Mouse (Mus musculus): ENCODE measurements around the gene Ifi27l2b. TPM values are rescaled to one million over a fixed set of nuclear protein-coding genes. Genes with fewer than 3 reads are reported as not detected.

Ifi27l2b gene
- polyA plus RNA-seq (2015; fragmentation: Illumina TruSeq; extraction: RNeasy Lipid Tissue Mini Kit (QIAGEN cat#74804); ENCODE audit: insufficient read depth, low read depth, low replicate concordance) = 0.79 TPM

DNA sequence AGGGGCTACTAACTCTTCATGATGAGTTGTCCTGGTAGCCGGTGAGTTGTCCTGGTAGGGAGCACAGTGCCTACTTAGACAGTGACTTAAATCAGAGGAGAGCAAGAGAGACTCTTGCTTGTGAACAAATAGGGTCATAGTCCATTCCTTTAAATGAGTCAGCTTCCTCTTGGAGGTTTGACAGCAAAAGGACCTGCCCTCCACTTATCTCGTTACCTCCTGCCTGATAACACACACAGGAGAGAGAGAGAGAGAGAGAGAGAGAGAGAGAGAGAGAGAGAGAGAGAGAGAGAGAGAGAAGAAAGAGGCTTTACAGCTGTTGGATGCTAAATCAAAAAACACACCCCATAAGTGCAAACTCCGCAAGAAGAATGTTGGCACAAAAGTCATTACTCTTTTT is at the start of gene Ifi27l2b:
TSS of gene Ifi27l2b (minus strand) at position 84 of the 400 bp plus-strand sequence.

DNA sequence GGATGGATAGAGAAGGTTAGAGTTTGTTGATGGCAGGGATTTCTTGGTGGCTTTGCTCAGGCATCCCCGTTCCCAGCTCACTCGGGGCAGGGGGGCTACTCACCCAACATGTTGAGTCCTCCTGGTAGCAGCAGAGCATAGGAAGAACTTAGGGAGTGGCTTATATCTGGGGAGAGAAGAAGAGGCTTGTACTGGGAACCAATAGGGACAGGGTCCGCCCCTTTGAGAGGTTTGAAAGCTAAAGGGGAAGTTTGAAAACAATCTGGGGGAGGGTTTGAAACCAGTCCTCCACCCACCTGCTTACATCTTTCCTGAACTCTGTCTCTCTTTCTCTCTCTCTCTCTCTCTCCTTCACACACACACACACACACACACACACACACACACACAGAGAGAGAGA is 13.5 kb downstream of the Ifi27l2b start, which contains the start of gene Ifi27l2a:
TSS of gene Ifi27l2a (minus strand) at position 157 of the 400 bp plus-strand sequence.

DNA sequence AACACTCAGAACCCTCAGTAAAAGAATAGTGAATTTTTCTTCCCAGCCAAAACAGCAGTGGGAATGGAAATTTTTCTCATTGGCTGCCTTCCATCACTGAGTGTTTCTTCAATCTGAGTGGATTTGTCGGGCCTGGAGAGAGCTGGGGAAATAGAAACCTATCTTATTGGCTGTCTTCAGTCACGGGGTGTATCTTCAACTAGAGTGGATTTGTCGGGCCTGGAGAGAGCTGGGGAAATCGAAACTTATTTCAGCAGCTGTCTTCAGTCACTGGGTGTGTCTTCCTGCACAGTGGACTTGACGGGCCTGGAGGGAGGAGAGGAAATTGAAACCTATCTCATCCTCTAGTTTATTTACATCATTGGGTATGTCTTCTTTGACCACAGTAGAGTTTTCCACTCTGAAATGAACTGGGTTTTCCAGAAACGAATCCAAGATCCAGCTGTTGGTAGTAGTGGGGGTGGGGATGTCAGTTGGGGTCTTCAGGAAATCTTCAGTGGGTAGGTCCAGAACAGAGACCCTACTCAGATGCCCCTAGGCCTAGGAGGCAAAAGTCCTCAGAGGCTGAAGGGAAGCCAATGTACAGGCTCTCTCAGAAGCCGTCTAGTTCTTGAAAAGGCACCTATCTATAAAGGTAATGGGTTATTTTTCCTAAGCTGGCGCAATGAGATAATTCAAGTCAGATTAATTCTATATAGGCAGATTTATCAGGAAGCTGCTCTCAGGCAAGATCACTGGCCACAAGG is 22.9 kb downstream of the Ifi27l2b start, which contains the start of gene Ifi27:
TSS of gene Ifi27 (plus strand) at position 226 of the 746 bp plus-strand sequence.

DNA sequence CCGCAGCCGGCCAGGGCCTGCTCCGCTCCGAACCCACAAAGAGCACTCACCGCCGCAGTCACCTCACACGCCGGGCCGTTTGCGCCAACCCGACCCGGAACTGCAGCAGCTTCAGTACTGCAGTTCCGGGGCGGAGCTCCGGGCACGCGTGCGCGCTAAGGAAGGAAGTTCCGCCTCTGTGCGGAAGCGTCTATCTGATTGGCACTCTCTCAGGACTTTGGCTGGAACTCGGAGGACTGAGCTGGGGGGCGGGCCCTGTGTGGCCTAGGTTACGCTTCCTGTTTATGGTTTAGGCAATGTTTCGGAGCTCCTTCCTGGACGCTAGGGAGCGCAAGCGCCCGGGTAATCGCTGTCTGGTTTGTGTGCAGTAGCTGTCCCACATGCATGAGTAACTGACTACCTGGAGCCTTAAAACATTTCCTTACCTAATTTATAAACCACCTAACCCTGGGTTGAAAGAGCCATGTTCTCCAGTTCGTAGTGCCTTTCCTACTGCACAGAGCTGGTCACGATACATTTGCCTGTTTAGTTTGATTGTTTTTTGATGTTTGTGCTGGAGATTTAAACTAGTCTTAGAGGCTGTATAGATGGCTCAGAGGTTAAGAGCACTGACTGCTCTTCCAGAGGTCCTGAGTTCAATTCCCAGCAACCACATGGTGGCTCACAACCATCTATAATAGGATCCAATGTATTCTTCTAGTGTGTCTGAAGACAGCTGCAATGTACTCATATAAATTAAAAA is 31.1 kb downstream of the Ifi27l2b start, which contains the start of gene Ddx24:
TSS of gene Ddx24 (minus strand) at position 102 of the 742 bp plus-strand sequence.

DNA sequence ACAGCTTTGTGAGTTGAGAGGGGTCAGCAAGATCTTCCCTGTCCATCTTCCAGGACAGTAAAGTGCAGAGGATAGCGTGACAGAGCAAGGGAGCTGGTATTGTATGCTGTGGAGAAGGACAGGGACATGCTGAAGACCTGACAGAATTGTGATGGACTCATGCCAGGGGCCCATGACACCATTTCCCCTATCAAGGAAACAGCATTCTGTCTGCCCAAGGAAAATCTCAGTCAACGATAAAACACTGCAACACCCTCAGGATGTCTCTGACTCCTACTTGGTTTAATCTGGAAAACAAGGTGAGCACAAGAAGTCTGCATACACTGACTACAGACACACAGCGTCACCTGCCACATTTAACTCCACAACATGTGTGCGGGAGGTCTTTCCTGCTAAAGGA is 49.3 kb downstream of the Ifi27l2b start, which contains the start of gene 9330161L09Rik:
TSS of gene 9330161L09Rik (minus strand) at position 101 of the 400 bp plus-strand sequence.

Other genes with a start within 250 kb of the Ifi27l2b start
- not detected for gene Prima1, start 215.1 kb downstream of the Ifi27l2b start, polyA plus RNA-seq (2015; fragmentation: Illumina TruSeq; extraction: RNeasy Lipid Tissue Mini Kit (QIAGEN cat#74804); ENCODE audit: insufficient read depth, low read depth, low replicate concordance)
- gene Fam181a, start 146.2 kb downstream of the Ifi27l2b start, polyA plus RNA-seq (2015; fragmentation: Illumina TruSeq; extraction: RNeasy Lipid Tissue Mini Kit (QIAGEN cat#74804); ENCODE audit: insufficient read depth, low read depth, low replicate concordance) = not detected
- gene Asb2, start 101.2 kb downstream of the Ifi27l2b start, polyA plus RNA-seq (2015; fragmentation: Illumina TruSeq; extraction: RNeasy Lipid Tissue Mini Kit (QIAGEN cat#74804); ENCODE audit: insufficient read depth, low read depth, low replicate concordance) = 0.70 TPM
- gene Otub2, start 68.5 kb downstream of the Ifi27l2b start, polyA plus RNA-seq (2015; fragmentation: Illumina TruSeq; extraction: RNeasy Lipid Tissue Mini Kit (QIAGEN cat#74804); ENCODE audit: insufficient read depth, low read depth, low replicate concordance) = 1.3 TPM
- not detected for gene 9330161L09Rik, start 49.4 kb downstream of the Ifi27l2b start, polyA plus RNA-seq (2015; fragmentation: Illumina TruSeq; extraction: RNeasy Lipid Tissue Mini Kit (QIAGEN cat#74804); ENCODE audit: insufficient read depth, low read depth, low replicate concordance)
- 10.5 TPM for gene Ddx24, start 31.4 kb downstream of the Ifi27l2b start, polyA plus RNA-seq (2015; fragmentation: Illumina TruSeq; extraction: RNeasy Lipid Tissue Mini Kit (QIAGEN cat#74804); ENCODE audit: insufficient read depth, low read depth, low replicate concordance)
- 155 TPM for gene Ifi27, start 23.0 kb downstream of the Ifi27l2b start, polyA plus RNA-seq (2015; fragmentation: Illumina TruSeq; extraction: RNeasy Lipid Tissue Mini Kit (QIAGEN cat#74804); ENCODE audit: insufficient read depth, low read depth, low replicate concordance)
- gene Ifi27l2a, start 13.5 kb downstream of the Ifi27l2b start, polyA plus RNA-seq (2015; fragmentation: Illumina TruSeq; extraction: RNeasy Lipid Tissue Mini Kit (QIAGEN cat#74804); ENCODE audit: insufficient read depth, low read depth, low replicate concordance) = 99.7 TPM
- gene Ppp4r4, start 75.1 kb upstream of the Ifi27l2b start, polyA plus RNA-seq (2015; fragmentation: Illumina TruSeq; extraction: RNeasy Lipid Tissue Mini Kit (QIAGEN cat#74804); ENCODE audit: insufficient read depth, low read depth, low replicate concordance) = 4.9 TPM
- gene Serpina10, start 174.2 kb upstream of the Ifi27l2b start, polyA plus RNA-seq (2015; fragmentation: Illumina TruSeq; extraction: RNeasy Lipid Tissue Mini Kit (QIAGEN cat#74804); ENCODE audit: insufficient read depth, low read depth, low replicate concordance) = 2.8 TPM
- gene Serpina6, start 200.0 kb upstream of the Ifi27l2b start, polyA plus RNA-seq (2015; fragmentation: Illumina TruSeq; extraction: RNeasy Lipid Tissue Mini Kit (QIAGEN cat#74804); ENCODE audit: insufficient read depth, low read depth, low replicate concordance) = not detected
- not detected for gene Serpina16, start 218.9 kb upstream of the Ifi27l2b start, polyA plus RNA-seq (2015; fragmentation: Illumina TruSeq; extraction: RNeasy Lipid Tissue Mini Kit (QIAGEN cat#74804); ENCODE audit: insufficient read depth, low read depth, low replicate concordance)
- not detected for gene Serpina1f, start 238.3 kb upstream of the Ifi27l2b start, polyA plus RNA-seq (2015; fragmentation: Illumina TruSeq; extraction: RNeasy Lipid Tissue Mini Kit (QIAGEN cat#74804); ENCODE audit: insufficient read depth, low read depth, low replicate concordance)